Mouse (Mus musculus) ES-E14 (cell line): ENCODE measurements around the gene Inpp5k.

Experiments used
- CHD2 ChIP-seq: IDR thresholded peaks from 2 replicates; pipeline ENCODE4 v1.6.1; 2014; ENCODE audit warnings: mild to moderate bottlenecking, low read depth, low read length, inconsistent platforms
- HCFC1 ChIP-seq: IDR thresholded peaks from 2 replicates; pipeline ENCODE4 v1.6.1; 2012; ENCODE audit warnings: low read length, inconsistent platforms, borderline replicate concordance; ENCODE audit not compliant: insufficient read depth
- ZC3H11A ChIP-seq: IDR thresholded peaks from 2 replicates; pipeline ENCODE4 v1.6.1; 2012; ENCODE audit warnings: low read depth, mild to moderate bottlenecking, inconsistent platforms, low read length, borderline replicate concordance
- ZNF384 ChIP-seq: IDR thresholded peaks from 2 replicates; pipeline ENCODE4 v1.6.1; 2012; ENCODE audit warnings: low read depth, low read length, inconsistent platforms

GRCm38 (mm10) chr11:75689977-75690376 lies 59.2 kb downstream of the Inpp5k start:
- TF ChIP-seq HCFC1 (no peak), ZC3H11A (no peak), ZNF384 (no peak), CHD2 (no peak)
